Mouse (Mus musculus) hematopoietic stem cell, adult 5-6 weeks (primary cell): Measurements from ENCODE around the gene Olfr531. TPM values are rescaled to one million over a fixed set of nuclear protein-coding genes. Genes with fewer than 3 reads are reported as not detected.

Source experiments
- ATAC-seq, 2 experiments: fragments of 125-278 bp in 1 of 2; replicated peaks in 1 of 2; 2 replicates each; pipeline ENCODE4 v1.8.0; 2016 to 2017; ENCODE audit warnings: inconsistent platforms in 2 of 2, mild to moderate bottlenecking in 2 of 2, moderate number of reproducible peaks in 2 of 2, low read depth in 1 of 2, moderate TSS enrichment in 1 of 2; ENCODE audit not compliant: low FRiP score in 2 of 2, poor library complexity in 2 of 2, severe bottlenecking in 2 of 2, insufficient read depth in 1 of 2, low TSS enrichment in 1 of 2
- total RNA-seq: library from RNA; stranded (forward); fragments of 172-1452, 232-1000 nt; gene quantifications from 2 replicates; pipeline ENCODE4 v1.2.3, GENCODE M21; 2017

Gene Olfr531
- total RNA-seq = not detected in 2 replicates

DNA sequence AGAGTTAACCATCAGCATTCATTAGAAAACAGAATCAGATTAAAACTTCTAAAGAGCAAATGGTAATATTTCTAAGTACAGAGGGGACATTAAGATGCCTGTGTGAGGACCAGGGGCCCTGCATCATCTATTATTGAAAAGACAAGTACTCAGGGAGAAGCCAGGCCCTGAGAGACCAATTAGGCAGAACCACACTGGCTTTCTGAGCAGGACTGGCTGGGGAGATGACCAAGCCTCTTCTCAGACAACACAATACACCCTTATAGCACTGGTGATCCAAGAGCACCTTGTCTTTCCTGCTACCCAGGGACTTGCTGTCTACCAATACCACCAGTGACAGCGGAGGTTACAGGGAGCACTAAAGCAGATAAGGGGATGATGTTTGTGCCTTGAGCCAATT lies at the start of gene Olfr531:
Olfr531 (minus strand) TSS at position 101 of the 400 bp plus-strand sequence.
- ATAC-seq = no peak

DNA sequence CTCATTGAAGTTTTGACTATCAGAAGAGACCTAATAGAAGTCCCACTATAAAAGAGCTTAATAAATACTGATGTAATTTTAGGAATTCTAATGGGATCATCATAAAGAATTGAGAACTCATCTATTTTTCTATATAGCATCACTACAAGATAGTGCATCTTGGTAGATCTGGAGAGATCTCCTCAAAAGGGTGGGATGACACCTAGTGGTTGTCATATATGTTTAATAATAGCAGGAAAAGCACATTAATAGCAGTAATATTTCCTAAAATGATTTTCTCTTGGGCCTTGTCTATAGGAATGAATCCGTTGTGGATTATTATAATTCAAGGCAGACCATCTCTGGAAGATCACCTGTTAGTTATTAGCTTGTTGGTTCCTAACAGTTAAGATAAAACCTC lies 40.4 kb upstream of the Olfr531 start:
- ATAC-seq = no peak

DNA sequence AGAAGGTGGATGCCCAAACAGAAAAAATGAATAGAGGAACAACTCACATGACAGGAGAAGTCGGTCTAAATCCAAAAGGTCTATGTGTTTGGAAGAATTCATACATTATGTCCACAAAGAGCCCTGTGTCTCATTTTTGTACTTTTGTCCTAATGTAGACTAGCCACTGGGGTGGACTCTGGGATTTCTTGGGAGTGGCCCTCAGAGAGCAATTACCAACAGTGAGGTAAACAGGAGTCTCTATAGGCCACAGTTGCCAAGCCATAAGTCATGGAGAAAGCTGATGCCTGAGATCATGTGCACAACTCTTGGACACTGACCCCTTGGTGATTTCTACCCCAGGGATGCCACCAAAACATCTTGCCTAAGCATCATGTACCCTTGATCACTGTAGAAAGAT lies 18.8 kb upstream of the Olfr531 start, which contains the start of gene Olfr532:
Olfr532 (minus strand) TSS at position 101 of the 400 bp plus-strand sequence.
- no peak for ATAC-seq

DNA sequence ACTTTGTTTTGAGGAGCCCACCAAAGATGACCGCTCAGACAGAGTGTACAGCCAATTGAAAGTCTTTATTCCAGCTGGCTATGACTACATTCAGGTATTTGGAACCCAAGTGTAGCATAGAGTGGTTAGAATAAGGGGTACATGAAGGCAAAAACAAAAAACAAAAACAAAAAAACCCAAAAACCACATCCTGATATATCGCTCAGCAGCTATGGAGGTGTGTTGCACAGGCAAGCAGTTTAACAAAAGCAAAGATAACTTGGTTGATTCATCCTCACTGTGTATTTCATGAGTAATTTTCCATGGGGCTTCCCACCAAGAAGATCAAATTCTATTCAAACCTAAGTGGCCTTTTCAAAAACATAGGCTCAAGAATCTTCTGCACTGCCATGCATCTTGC lies 25.8 kb downstream of the Olfr531 start:
- no peak for ATAC-seq

DNA sequence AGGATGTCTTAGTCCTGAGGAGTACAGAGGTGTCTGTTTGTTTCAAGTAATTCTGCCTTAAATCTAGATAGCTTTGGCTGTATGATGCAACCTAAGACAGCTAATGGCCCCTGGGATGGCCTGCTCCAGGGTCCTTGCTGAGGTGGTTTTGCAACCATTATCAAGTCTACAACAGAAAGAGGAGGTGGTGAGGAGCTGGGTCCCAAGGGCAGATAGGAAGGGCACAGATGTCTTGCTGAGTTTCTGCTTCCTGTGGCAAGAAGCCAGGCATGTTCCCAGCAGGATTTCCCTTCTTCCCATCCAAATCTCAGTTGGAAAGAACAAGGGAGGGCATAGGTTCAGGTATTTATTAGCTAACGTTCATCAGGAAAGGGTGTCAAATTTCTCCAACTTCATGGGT lies 26.5 kb downstream of the Olfr531 start, which contains the start of gene Olfr530:
Olfr530 (minus strand) TSS at position 101 of the 400 bp plus-strand sequence.
- no peak for ATAC-seq

DNA sequence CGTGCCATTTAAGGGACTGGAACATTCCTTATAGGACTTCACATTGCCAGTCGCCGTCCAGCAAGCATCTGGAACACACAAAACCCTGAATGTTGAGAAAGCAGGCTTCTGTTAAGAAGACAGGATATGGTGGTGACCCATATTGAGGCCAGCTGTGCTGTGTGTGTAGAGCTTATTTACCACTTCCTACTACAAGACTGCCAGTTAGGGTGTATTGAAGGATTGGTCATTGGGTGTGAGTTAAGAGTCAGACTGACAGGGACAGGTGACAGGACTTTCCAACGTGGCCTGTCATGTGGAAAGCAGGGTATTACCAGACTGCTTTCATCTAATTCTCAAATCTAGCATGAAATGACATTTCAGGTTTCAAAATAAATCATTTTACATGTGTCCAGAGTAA lies 28.4 kb downstream of the Olfr531 start:
- no peak for ATAC-seq

DNA sequence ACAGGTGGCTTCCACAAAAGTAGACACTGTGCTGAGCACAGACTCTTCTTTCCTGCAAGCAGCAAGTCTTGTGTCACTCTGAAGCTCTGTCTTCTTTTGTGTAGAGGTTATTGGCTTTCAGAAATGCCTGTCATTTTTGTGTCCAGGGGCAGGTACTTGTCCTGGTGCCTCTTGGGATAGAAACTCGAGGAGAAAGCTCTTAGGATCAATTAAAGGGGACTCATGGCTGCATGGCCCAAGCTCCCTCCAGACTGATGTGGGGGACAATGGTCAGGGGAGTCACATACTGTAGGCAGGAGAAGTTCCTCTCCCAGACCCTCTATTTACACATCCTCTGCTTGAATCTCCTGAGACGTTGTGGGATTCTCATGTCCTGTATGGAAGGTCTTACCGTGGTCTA lies 41.1 kb downstream of the Olfr531 start, which contains the start of gene Olfr60:
Olfr60 (minus strand) TSS at position 101 of the 400 bp plus-strand sequence.
- no peak for ATAC-seq

Other genes with a start within 250 kb of the Olfr531 start
- gene Sprn, start 248.0 kb downstream of the Olfr531 start, total RNA-seq = not detected in 2 replicates
- not detected in 2 replicates for gene Olfr522, start 238.2 kb downstream of the Olfr531 start, total RNA-seq
- not detected in 2 replicates for gene Olfr523, start 229.7 kb downstream of the Olfr531 start, total RNA-seq
- not detected in 2 replicates for gene Olfr524, start 197.0 kb downstream of the Olfr531 start, total RNA-seq
- gene Cd163l1, start 184.7 kb downstream of the Olfr531 start, total RNA-seq = not detected in 2 replicates
- gene 5830411N06Rik, start 155.6 kb downstream of the Olfr531 start, total RNA-seq = 0.50 TPM in 1 of 2 replicates, not detected in the other
- not detected in 2 replicates for gene Olfr525, start 82.1 kb downstream of the Olfr531 start, total RNA-seq
- not detected in 2 replicates for gene Olfr527, start 68.9 kb downstream of the Olfr531 start, total RNA-seq
- gene Olfr60, start 41.2 kb downstream of the Olfr531 start, total RNA-seq = not detected in 2 replicates
- gene Olfr530, start 26.6 kb downstream of the Olfr531 start, total RNA-seq = not detected in 2 replicates
- gene Olfr532, start 18.7 kb upstream of the Olfr531 start, total RNA-seq = not detected in 2 replicates
- gene Olfr533, start 60.5 kb upstream of the Olfr531 start, total RNA-seq = not detected in 2 replicates
- gene Olfr535, start 81.3 kb upstream of the Olfr531 start, total RNA-seq = not detected in 2 replicates
- gene Olfr536, start 104.5 kb upstream of the Olfr531 start, total RNA-seq = not detected in 2 replicates
- gene Olfr538, start 165.0 kb upstream of the Olfr531 start, total RNA-seq = not detected in 2 replicates
- not detected in 2 replicates for gene Olfr46, start 198.4 kb upstream of the Olfr531 start, total RNA-seq
- gene Olfr61, start 226.1 kb upstream of the Olfr531 start, total RNA-seq = not detected in 2 replicates
- gene Olfr53, start 243.5 kb upstream of the Olfr531 start, total RNA-seq = not detected in 2 replicates